Mouse (Mus musculus) embryonic facial prominence, embryonic 10.5 days (tissue): ENCODE measurements around the gene Tsc2. TPM values are rescaled to one million over a fixed set of nuclear protein-coding genes. Genes with fewer than 3 reads are reported as not detected.
"Not testable (repeated sequence)": the region's sequence is repeated elsewhere in the genome, so short reads cannot be mapped to it uniquely, and the experiment has no call there.

Experiments
- DNase-seq: peaks from one replicate; pipeline ENCODE4 v3.0.0-alpha.2; 2017; ENCODE audit warnings: low spot score
- H3K27ac ChIP-seq: fragments of 300-500 bp; sonication (generic); replicated peaks from 2 replicates; pipeline ENCODE4 v1.5.1; 2016; ENCODE audit warnings: mild to moderate bottlenecking
- H3K27me3 ChIP-seq: fragments of 300-500 bp; sonication (generic); replicated peaks from 2 replicates; pipeline ENCODE4 v1.6.1; 2016; ENCODE audit warnings: low read depth, mild to moderate bottlenecking; ENCODE audit not compliant: poor library complexity, severe bottlenecking
- H3K36me3 ChIP-seq: fragments of 300-500 bp; sonication (generic); replicated peaks from 2 replicates; pipeline ENCODE4 v1.6.1; 2016; ENCODE audit warnings: mild to moderate bottlenecking, moderate library complexity
- H3K4me1 ChIP-seq: fragments of 300-500 bp; sonication (generic); 2 replicates; pipeline ENCODE4 v1.6.1; 2016
- H3K4me3 ChIP-seq: fragments of 300-500 bp; sonication (generic); 2 replicates; pipeline ENCODE4 v1.5.1; 2016; ENCODE audit warnings: mild to moderate bottlenecking, moderate library complexity
- H3K9me3 ChIP-seq: fragments of 300-500 bp; sonication (generic); 2 replicates; pipeline ENCODE4 v1.6.1; 2016; ENCODE audit warnings: mild to moderate bottlenecking
- WGBS: fragments of 180-500 bp; shearing (Covaris S2); methylation state at CpG from one replicate; pipeline ENCODE4 v1.1.7; 2016; 5-methylcytosine and 5-hydroxymethylcytosine counted together
- polyA plus RNA-seq: library from polyadenylated mRNA; unstranded; fragments of >200 nt; fragmentation: Nextera tagmentation; extraction: Ambion mirVana; gene quantifications from 2 replicates; pipeline ENCODE4 v1.2.1, GENCODE M21; 2016

The Tsc2 gene
- polyA plus RNA-seq = 70.2 and 70.4 TPM in 2 replicates

DNA sequence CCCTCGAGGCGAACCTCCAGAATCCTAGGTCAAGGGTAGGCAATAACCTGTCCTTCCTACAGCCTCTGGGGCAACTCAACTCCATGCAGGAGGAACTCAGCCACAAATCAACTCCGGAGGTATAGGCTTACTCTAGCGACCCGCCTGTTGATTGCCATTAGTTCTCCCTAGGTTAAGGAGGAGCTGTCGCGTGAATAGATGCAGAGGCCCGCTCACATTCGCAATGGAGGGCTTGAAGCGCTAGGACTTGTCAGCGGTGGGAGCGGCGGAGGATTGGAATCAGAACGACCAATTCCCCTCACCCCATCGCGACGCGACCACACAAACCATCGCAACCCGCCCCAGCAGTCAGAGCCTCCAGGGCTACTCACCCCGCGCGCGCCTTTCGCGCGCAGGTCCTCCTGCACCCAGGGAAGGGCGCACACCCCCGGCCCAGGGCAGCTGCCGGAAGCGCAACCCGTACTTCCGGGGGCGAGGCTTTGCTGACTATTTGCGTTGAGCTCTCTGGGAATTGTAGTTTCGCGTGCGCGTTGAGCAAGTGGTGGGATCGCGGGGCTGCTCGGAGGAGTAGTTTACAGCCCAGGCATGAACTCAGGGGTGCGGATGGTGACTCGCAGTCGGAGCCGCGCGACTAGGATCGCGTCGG lies at the start of gene Tsc2, which contains the start of gene Nthl1:
Gene Tsc2 (minus strand): TSS at position 464 of the 646 bp plus-strand sequence.
Gene Nthl1 (plus strand): TSS at position 514 of the 646 bp plus-strand sequence.
- peak within 1 kb of the TSS; percentile 84 for H3K4me3 ChIP-seq
- peak within 1 kb of the TSS; percentile 91 for H3K27ac ChIP-seq
- H3K27me3 ChIP-seq = no peaks in the 10 kb centered on the region
- DNase-seq = peak; percentile 93
- H3K36me3 ChIP-seq = peaks cover 36% of the 10 kb centered on the region
- WGBS = 2% methylated on average over 51 of the region's 51 CpGs
- peaks cover 31% of the 10 kb centered on the region for H3K4me1 ChIP-seq
- H3K9me3 ChIP-seq = no peaks in the 10 kb centered on the region

DNA sequence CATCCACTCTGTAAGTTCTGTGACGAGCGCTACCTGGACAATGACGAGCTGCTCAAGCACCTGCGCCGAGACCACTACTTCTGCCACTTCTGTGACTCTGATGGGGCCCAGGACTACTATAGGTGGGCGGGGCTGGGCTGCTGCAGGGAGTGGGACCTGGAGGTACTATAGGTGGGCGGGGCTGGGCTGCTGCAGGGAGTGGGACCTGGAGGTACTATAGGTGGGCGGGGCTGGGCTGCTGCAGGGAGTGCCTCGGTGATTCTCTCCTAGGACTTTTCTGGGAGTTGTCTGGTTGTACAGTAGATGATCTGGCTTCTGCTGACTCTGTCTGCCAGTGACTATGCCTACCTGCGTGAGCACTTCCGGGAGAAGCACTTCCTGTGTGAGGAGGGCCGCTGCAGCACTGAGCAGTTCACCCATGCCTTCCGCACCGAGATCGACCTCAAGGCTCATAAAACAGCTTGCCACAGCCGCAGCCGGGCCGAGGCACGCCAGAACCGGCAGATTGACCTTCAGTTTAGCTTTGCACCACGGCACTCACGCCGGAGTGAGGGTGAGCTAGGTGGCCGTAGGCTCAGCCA lies 45.2 kb upstream of the Tsc2 start:
- Histone ChIP-seq H3K27ac (no peak overlapping the region), H3K4me1 (peaks cover 14% of the 10 kb centered on the region; the same call in 1 of the 2 replicates), H3K9me3 (no peaks in the 10 kb centered on the region), H3K27me3 (no peaks in the 10 kb centered on the region), H3K4me3 (no peak overlapping the region), H3K36me3 (peaks cover 77% of the 10 kb centered on the region)
- no peak for DNase-seq
- 94% methylated on average over 24 of the region's 24 CpGs for WGBS

DNA sequence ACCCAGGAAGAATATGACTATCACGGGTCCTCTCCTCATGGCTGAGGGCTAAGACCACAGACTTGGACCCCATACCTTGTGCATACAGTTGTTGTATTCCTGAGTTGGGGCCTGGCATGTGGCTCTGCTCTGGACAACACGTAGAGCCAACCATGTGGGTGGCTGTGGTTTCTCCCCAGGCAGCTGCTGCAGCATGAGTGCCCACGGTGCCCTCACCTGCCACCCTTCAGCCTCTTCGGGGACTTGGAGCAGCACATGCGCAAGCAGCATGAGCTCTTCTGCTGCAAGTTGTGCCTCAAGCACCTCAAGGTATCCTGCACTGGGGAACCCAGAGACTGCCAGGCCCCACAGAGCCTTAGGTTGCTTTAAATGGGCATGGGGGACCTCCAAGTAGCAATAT lies 44.4 kb upstream of the Tsc2 start:
- no peak overlapping the region for H3K27ac ChIP-seq
- no peaks in the 10 kb centered on the region for H3K27me3 ChIP-seq
- peaks cover 70% of the 10 kb centered on the region for H3K36me3 ChIP-seq
- no peaks in the 10 kb centered on the region for H3K9me3 ChIP-seq
- H3K4me3 ChIP-seq = no peak overlapping the region
- peaks cover 21% of the 10 kb centered on the region for H3K4me1 ChIP-seq
- WGBS = 96% methylated on average over 5 of the region's 5 CpGs
- no peak for DNase-seq

DNA sequence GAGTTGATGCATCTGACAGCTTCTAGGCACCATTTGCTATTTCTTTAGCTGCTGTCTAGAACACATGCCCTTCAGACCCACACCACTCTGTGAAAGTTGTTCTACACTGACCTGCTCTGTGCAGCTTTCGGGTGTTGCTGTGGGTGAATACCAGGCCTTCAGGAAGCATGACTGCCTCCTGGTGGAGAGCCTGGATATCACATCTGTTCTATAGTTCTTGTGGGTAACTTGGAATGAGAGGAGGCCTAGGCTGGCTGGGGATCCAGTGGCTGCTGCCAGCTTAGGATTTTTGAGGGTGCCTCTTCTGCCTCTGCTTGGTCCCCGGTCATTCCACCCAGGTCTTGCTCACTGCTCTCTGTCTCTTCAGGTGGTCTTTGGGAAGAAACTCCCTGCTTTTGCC lies 43.8 kb upstream of the Tsc2 start:
- no peaks in the 10 kb centered on the region for H3K27me3 ChIP-seq
- H3K4me3 ChIP-seq = no peak overlapping the region
- 66% methylated on average over 2 of the region's 2 CpGs for WGBS
- H3K9me3 ChIP-seq = no peaks in the 10 kb centered on the region
- peaks cover 63% of the 10 kb centered on the region for H3K36me3 ChIP-seq
- DNase-seq = peak; percentile 74
- H3K27ac ChIP-seq = no peak overlapping the region
- peaks cover 28% of the 10 kb centered on the region for H3K4me1 ChIP-seq

GRCm38 (mm10) chr17:24674277-24674676 lies 41.8 kb upstream of the Tsc2 start:
- no peaks in the 10 kb centered on the region for H3K27me3 ChIP-seq
- H3K4me1 ChIP-seq = peaks cover 41% of the 10 kb centered on the region
- H3K4me3 ChIP-seq = no peak overlapping the region
- H3K36me3 ChIP-seq = peaks cover 44% of the 10 kb centered on the region
- no peak overlapping the region for H3K27ac ChIP-seq
- no peaks in the 10 kb centered on the region for H3K9me3 ChIP-seq
- no peak for DNase-seq
- 89% methylated on average over 7 of the region's 7 CpGs for WGBS

GRCm38 (mm10) chr17:24672141-24672540 lies 39.7 kb upstream of the Tsc2 start:
- Histone ChIP-seq H3K9me3 (no peaks in the 10 kb centered on the region), H3K27ac (no peak overlapping the region), H3K4me3 (peak overlapping the region; percentile 81), H3K27me3 (no peaks in the 10 kb centered on the region), H3K4me1 (peaks cover 49% of the 10 kb centered on the region), H3K36me3 (peaks cover 23% of the 10 kb centered on the region)
- WGBS = 32% methylated on average over 5 of the region's 5 CpGs
- DNase-seq = peak; percentile 41

- no peak for DNase-seq
- Histone ChIP-seq H3K36me3 (peaks cover 15% of the 10 kb centered on the region), H3K4me1 (peaks cover 49% of the 10 kb centered on the region), H3K27ac (no peak overlapping the region), H3K4me3 (peak overlapping the region; percentile 81), H3K9me3 (no peaks in the 10 kb centered on the region), H3K27me3 (no peaks in the 10 kb centered on the region)
- 72% methylated on average over 5 of the region's 5 CpGs for WGBS
Measured at GRCm38 (mm10) chr17:24671346-24671745, 38.9 kb upstream of the Tsc2 start.

DNA sequence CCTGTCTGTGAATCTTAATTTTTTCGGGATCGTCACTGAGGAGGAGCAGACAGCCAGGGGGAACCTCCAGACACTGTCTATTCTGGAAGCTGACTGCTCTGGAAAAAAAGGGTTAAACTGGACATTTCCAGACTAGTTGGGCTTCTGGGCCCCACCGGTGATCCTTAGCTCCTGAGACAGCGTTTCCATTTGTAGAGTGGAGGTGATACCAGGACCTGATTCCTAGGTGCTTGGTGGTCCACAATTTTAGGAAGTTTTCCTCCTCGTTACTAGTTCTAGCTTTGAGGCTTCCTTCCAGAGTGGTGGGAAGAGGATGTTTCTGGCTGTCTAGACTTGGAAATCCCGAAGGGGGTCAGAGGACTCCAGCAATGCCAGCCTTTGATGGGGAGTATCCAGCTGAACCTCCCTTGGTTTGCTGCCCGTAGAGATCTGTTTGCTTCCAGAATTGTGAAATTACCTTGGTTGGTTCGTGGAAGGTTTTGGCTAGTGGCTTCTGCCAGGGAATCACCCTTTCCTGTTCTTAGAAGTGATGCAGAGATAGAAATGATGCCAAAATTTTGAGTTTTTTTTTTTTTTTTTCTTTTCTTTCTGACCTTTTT lies 37.9 kb upstream of the Tsc2 start:
- 16% methylated on average over 8 of the region's 8 CpGs for WGBS
- no peaks in the 10 kb centered on the region for H3K9me3 ChIP-seq
- H3K27ac ChIP-seq = peak overlapping the region; percentile 90
- 0 out of 2 replicates have a peak, but pooled peaks cover 14% of the 10 kb centered on the region for H3K36me3 ChIP-seq
- DNase-seq = no peak
- H3K27me3 ChIP-seq = no peaks in the 10 kb centered on the region
- peak overlapping the region; percentile 81 for H3K4me3 ChIP-seq
- H3K4me1 ChIP-seq = peaks cover 49% of the 10 kb centered on the region

DNA sequence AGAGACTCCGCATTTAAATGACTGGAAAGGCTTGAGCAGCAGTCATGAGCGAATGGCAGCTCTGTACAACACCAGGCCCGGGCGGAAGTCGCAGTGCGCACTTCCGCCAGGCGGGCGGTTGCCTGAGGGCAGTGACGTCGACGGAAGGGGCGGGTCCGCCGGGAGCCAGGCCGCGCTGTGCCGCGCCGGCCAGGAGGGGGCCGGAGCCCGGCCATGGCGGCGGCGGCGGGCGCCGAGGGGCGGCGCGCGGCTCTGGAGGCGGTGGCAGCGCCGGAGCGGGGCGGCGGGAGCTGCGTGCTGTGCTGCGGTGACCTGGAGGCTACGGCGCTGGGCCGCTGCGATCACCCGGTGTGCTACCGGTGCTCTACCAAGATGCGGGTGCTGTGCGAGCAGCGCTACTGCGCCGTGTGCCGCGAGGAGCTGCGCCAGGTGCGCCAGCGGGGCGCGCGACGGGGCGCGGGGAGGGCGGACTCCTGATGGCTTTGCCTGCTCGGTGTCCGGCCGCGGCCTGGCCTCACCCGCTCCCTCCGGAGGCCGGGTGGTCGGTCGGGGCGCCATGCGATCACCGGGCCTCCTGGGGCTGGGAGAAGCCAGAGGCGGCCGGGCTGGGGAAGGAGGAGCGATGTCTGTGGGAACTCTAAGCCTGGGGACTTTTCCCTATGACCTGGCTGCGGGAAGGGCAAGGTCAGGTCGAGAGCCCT lies 37.3 kb upstream of the Tsc2 start, which contains the start of gene Zfp598:
Gene Zfp598 (plus strand): TSS at position 143 of the 701 bp plus-strand sequence.
- Histone ChIP-seq H3K4me1 (peaks cover 49% of the 10 kb centered on the region), H3K27me3 (no peaks in the 10 kb centered on the region), H3K27ac (peak within 1 kb of the TSS; percentile 90), H3K36me3 (0 out of 2 replicates have a peak, but pooled peaks cover 14% of the 10 kb centered on the region), H3K4me3 (peak within 1 kb of the TSS; percentile 81), H3K9me3 (no peaks in the 10 kb centered on the region)
- WGBS = under 1% methylated on average over 80 of the region's 80 CpGs
- DNase-seq = peak; percentile 96

DNA sequence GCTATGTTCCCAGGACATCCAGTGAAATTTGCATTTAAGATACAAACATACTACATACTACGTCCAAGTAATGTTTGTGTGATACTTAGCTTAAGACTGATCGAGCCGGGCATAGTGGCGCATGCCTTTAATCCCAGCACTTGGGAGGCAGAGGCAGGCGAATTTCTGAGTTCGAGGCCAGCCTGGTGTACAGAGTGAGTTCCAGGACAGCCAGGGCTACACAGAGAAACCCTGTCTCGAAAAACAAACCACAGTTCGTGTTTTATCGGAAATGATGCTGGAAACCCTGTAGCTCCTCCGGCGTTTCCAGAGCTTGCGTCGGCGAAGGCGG lies 36.7 kb upstream of the Tsc2 start:
- not testable (repeated sequence) for H3K9me3 ChIP-seq, H3K27me3 ChIP-seq, DNase-seq
- peaks cover 46% of the 10 kb centered on the region for H3K4me1 ChIP-seq
- H3K4me3 ChIP-seq = peak overlapping the region; percentile 81
- WGBS = 12% methylated on average over 15 of the region's 15 CpGs
- 0 out of 2 replicates have a peak, but pooled peaks cover 12% of the 10 kb centered on the region for H3K36me3 ChIP-seq
- peak overlapping the region; percentile 90 for H3K27ac ChIP-seq

GRCm38 (mm10) chr17:24667416-24667815 lies 35.0 kb upstream of the Tsc2 start:
- DNase-seq = peak; percentile 65
- no peaks in the 10 kb centered on the region for H3K36me3 ChIP-seq
- no peak overlapping the region for H3K4me3 ChIP-seq
- H3K27ac ChIP-seq = no peak overlapping the region
- H3K9me3 ChIP-seq = no peaks in the 10 kb centered on the region
- H3K4me1 ChIP-seq = peaks cover 34% of the 10 kb centered on the region
- no peaks in the 10 kb centered on the region for H3K27me3 ChIP-seq
- WGBS = 29% methylated on average over 6 of the region's 6 CpGs

DNA sequence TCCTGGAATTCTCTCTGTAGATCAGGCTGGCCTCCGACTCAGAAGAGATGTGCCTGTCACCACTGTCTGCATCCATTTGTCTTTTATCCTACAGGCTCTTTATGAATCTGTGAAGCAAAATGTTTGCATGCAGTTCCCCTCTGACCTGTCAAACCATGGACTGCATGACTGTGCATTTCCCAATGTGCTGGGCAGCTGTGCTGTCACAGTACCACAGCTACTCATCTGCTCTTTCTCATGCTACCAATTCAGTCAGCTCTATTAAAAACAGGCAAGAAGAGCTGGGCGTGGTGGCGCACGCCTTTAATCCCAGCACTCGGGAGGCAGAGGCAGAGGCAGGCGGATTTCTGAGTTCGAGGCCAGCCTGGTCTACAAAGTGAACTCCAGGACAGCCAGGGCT lies 34.6 kb upstream of the Tsc2 start:
- not testable (repeated sequence) for H3K36me3 ChIP-seq

More for the DNA sequence above, 34.6 kb upstream of the Tsc2 start:
- not testable (repeated sequence) for H3K27me3 ChIP-seq, H3K4me3 ChIP-seq, H3K27ac ChIP-seq, DNase-seq, H3K9me3 ChIP-seq
- H3K4me1 ChIP-seq = peaks cover 30% of the 10 kb centered on the region
- 70% methylated on average over 7 of the region's 7 CpGs for WGBS
